Mouse (Mus musculus): ENCODE data around the gene 1110032A03Rik.

Gene 1110032A03Rik

GRCm38 (mm10) chr9:50774991-50775612 lies at the start of gene 1110032A03Rik, which contains the start of gene Alg9:
Gene 1110032A03Rik (minus strand): TSS chr9:50775520.
Gene Alg9 (plus strand): TSS chr9:50775019.
- DNase-seq (ENCODE audit: low read depth), result peak; percentile 63

DNA sequence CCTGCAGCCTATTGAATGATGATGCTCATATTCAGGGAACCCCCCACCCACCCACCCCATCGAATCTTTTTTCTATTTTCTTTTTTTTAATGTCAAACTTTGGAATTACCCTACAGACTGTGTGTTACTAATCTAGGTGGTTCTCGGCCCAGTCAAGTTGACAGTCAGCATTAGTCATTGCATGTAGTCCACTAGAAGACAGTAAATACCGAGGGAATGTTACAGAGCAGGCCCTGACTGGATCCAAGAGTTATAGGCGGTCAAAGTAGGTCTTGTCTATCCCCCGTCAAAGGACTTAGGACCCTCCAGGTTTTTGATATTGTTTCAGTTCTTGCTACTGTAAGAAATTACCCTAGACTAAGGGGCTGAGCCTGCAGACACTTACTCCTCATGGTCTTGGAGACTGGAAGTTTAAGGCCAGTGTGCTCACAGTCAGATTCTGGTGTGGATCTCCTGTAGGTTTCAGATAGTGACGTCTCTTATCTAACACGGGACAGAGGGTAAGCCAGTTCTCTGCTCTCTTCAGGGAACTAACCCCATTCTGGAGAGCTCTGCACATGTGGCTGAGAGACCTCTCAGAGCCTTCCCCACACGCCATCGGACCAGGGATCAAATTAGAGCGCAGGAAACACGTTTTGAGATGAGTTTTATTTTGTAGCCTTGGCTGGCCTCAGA lies 48.6 kb upstream of the 1110032A03Rik start:
- DNase-seq (ENCODE audit: low read depth), result no peak

DNA sequence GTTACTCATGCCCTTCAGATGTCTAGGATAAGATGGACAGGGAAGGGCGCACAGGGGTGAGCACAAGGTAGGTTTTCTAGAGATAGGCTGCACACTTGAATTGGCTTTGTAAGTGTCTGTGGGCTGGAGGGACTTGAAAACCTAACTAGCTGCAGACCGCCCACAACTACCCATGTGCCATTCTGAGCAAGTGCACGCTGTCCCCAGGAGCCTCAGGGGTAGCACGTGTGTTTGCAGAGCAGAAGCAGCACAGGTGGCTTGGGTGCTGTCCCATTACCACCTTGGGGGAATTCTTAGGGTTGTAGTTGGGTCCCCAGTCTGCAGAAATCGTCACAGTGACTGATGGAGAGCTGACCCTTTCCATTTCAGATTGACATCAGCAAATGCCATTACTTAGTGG lies 46.9 kb upstream of the 1110032A03Rik start:
- no peak for DNase-seq (ENCODE audit: low read depth)

DNA sequence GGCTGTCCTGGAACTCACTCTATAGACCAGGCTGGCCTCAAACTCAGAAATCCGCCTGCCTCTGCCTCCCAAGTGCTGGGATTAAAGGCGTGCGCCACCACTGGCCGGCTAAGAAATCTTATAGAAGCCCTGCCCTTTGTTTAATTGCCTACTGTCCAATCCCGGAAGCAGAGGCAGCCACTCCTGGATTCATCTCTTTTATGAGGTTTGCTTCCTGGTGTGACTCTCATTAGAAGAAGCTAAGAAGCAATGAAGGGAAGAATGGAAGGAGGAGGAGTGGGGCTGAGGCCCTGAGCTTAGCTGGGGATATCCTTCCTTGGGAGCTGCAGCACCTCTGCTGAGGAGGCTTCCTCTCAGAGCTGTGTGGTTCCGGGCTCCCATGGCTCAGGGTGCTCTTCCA lies 46.3 kb upstream of the 1110032A03Rik start:
- no peak for DNase-seq (ENCODE audit: low read depth)

DNA sequence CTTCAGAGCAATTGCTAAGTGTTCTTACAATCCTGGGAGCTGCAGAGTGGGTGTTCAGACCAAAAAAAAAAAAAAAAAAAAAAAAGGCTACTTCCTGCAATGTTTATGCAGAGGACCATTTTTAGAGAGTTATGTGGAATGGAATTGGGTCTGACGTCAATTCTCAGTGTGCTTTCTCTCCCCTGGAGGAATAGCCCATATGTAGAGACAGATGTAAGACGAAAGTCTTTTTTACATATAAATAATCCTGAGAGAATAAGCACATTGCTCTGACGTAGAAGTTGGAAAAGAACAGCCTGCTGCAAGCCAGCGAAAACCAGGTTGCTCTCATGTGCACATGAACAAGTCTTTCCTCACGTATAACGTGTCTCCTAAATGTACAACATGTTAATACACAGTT lies 44.4 kb upstream of the 1110032A03Rik start:
- DNase-seq (ENCODE audit: low read depth), result no peak

- no peak for DNase-seq (ENCODE audit: low read depth)
These were observed 42.7 kb upstream of the 1110032A03Rik start for GRCm38 (mm10) chr9:50818050-50818449.

DNA sequence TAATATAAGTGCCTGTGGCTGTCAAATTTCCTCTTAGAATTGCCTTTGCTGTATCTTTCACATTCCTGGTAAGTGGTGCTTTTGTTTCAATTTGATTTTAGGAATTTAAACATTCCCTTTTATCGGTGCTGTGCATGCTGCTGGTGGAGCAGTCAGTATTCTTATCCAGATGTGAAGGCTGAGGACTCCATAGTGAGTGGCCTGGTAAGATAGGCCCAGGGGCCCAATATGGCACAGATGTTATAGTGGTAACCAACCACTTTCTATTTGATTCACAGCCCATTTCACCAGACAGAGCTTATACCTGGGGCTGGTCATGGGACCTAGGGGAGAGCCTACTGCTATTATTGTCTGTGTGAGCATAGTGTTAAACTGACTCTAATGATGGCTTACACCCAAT lies 41.2 kb upstream of the 1110032A03Rik start:
- DNase-seq (ENCODE audit: low read depth), result no peak

GRCm38 (mm10) chr9:50815666-50816065 lies 40.3 kb upstream of the 1110032A03Rik start:
- DNase-seq (ENCODE audit: low read depth), result no peak

GRCm38 (mm10) chr9:50813796-50814195 lies 38.5 kb upstream of the 1110032A03Rik start:
- no peak for DNase-seq (ENCODE audit: low read depth)

- DNase-seq (ENCODE audit: low read depth), result no peak
These were observed 36.4 kb upstream of the 1110032A03Rik start for GRCm38 (mm10) chr9:50811746-50812145.

GRCm38 (mm10) chr9:50811187-50811586 lies 35.9 kb upstream of the 1110032A03Rik start:
- DNase-seq (ENCODE audit: low read depth), result no peak

DNA sequence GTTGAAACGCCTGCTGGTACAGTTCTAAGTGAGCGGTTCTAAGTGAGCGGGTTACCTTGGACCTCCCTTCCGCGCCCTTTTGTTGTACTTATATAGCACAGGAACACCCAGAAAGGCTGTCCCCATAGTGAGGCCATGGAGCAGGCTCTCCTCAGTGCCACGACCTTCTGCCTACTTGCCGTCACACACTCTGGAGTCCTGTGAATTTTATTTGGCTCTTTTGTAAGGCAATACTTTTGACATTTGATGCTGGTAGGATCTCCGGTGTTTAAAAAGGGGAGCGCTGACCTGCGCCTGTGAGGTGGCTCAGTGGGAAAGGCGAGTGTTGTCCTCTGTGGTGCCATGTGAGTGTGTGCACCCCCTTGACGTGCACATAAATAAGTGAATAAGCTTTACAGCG lies 33.8 kb upstream of the 1110032A03Rik start:
- DNase-seq (ENCODE audit: low read depth), result no peak

- no peak for DNase-seq (ENCODE audit: low read depth)
These were observed 33.2 kb upstream of the 1110032A03Rik start for GRCm38 (mm10) chr9:50808471-50808870.

- no peak for DNase-seq (ENCODE audit: low read depth)
These were observed 27.8 kb upstream of the 1110032A03Rik start for GRCm38 (mm10) chr9:50803055-50803671.

- peak; percentile 5 for DNase-seq (ENCODE audit: low read depth)
These were observed 25.7 kb upstream of the 1110032A03Rik start for GRCm38 (mm10) chr9:50800985-50801384.

- DNase-seq (ENCODE audit: low read depth), result no peak
These were observed 23.0 kb upstream of the 1110032A03Rik start for GRCm38 (mm10) chr9:50798368-50798767.

GRCm38 (mm10) chr9:50797641-50798040 lies 22.3 kb upstream of the 1110032A03Rik start:
- no peak for DNase-seq (ENCODE audit: low read depth)

GRCm38 (mm10) chr9:50796776-50797175 lies 21.5 kb upstream of the 1110032A03Rik start:
- no peak for DNase-seq (ENCODE audit: low read depth)

- DNase-seq (ENCODE audit: low read depth), result no peak
These were observed 19.9 kb upstream of the 1110032A03Rik start for GRCm38 (mm10) chr9:50795266-50795665.

DNA sequence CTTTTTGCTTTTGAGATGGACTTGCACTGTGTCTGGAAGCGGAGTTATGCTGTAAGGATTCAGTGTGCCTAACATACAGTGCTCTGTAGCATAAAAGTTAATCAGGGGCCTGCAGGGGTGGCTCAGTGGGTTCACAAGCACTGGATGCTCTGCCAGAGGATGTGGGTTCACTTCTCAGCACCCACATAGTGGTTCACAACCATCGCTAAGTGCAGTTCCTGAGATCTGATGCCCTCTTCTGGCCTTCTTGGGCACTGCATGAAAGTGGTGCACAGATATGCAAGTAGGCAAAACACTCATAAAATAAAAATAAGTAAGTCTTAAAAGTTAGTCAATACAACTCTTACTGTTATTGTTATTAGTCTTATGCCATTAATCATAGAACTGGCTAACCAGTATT lies 6.8 kb upstream of the 1110032A03Rik start:
- no peak for DNase-seq (ENCODE audit: low read depth)

- no peak for DNase-seq (ENCODE audit: low read depth)
These were observed 941 bp upstream of the 1110032A03Rik start for GRCm38 (mm10) chr9:50776162-50776760.

DNA sequence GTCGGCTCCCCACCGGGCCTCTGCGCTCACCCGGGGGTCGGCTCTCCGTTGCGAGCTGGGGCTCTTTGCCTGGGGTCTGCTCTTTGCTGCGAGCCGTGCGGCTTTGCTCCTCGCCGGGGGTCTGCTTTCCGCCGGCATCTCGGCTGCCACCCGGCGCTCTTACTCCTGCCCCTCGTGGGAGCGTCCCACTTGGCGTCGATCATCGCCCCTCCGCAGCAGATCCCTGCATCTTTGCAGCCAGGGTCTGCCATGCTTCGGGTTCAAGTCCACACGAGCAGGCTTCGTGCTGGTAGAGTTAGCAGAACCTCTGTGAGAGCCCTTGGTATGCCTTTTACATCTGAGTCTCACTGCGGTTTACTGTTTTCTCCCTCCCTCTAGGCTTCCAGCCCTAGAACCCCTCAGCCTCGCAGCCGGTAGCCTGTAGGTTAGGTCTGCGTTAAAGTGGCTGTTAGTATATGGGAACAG lies 374 bp upstream of the 1110032A03Rik start:
- DNase-seq (ENCODE audit: low read depth), result no peak

DNA sequence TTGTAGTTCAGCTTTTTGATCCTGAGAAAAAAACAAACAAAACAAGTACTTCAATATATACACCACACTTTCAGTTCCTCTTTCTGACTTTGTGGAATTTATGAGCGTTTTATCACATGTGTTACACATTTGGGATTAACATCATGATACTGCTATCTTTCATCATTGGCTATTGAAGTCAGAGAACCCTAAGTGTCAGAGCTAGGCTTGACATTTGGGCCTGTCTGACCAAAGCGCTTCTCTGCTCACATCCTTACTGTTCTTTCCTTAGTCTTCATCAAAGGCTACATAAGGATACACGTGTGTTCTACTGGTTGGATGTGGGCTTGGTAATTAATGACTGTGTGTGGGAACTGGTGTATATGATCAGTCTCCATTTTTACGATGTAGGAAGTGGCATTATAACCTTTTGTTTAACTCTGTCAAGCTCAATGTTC lies 1.3 kb downstream of the 1110032A03Rik start:
- DNase-seq (ENCODE audit: low read depth), result no peak

Measured in fibroblast of lung, adult 2 months (primary cell).